Mouse (Mus musculus) sigmoid colon, adult 10 weeks (tissue): ENCODE data around the gene Lrp11. TPM values are rescaled to one million over a fixed set of nuclear protein-coding genes. Genes with fewer than 3 reads are reported as not detected.

Experiments
- polyA plus RNA-seq: library from polyadenylated mRNA; stranded (reverse); fragments of 350-450 nt; fragmentation: Illumina TruSeq; extraction: RNeasy Lipid Tissue Mini Kit (QIAGEN cat#74804); gene quantifications from one replicate; pipeline ENCODE4 v1.2.3, GENCODE M21; 2014; ENCODE audit warnings: low read depth, low replicate concordance

Gene Lrp11
- polyA plus RNA-seq = 5.5 TPM

DNA sequence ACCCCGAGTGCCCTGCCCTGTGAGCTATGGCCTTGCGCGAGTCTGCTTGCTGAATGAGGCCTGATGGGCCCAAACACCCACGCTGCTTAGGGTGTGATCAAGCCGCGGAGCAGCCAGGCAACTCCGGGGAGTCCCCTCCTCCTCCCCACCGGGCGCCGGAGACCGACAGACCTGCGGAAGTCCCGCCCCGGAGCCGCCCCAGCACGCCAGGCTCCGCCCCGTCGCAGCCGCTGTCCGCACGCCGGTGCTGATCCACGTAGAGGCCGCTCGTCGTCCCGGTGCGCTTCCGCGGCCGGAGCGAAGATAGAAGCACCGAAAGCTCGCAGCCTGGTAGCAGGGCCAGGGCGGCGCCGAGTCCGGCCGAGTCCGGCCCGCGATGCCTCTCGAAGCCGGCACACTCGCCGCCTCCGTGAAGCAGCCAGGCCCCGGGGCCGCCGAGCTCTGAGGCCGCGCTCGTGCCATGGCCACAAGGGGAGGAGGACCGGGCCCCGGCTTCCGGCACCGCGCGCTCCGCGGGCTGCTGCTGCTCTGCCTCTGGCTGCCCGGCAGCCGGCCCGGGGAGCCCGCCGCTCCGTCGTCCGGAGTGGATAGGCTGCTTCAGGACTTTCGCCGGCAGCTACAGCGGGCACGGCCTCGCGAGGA lies at the start of gene Lrp11:
Gene Lrp11, plus strand, starts transcription at position 209 of the 642 bp plus-strand sequence.

GRCm38 (mm10) chr10:7667342-7667802 lies 77.8 kb downstream of the Lrp11 start, which contains the start of gene Nup43:
TSS of gene Nup43 (plus strand) at chr10:7667503.

Other genes starting within 250 kb of the Lrp11 start
- gene Ulbp1, start 116.2 kb upstream of the Lrp11 start, polyA plus RNA-seq = 6.9 TPM
- gene Nup43, start 77.7 kb downstream of the Lrp11 start, polyA plus RNA-seq = 10.0 TPM
- gene Pcmt1, start 91.3 kb downstream of the Lrp11 start, polyA plus RNA-seq = 71.5 TPM
- gene Lats1, start 91.4 kb downstream of the Lrp11 start, polyA plus RNA-seq = 72.5 TPM
- gene Katna1, start 136.2 kb downstream of the Lrp11 start, polyA plus RNA-seq = 64.9 TPM
- 506 TPM for gene Ginm1, start 203.0 kb downstream of the Lrp11 start, polyA plus RNA-seq
- 94.2 TPM for gene Ppil4, start 203.1 kb downstream of the Lrp11 start, polyA plus RNA-seq
- 12.3 TPM for gene Zc3h12d, start 242.7 kb downstream of the Lrp11 start, polyA plus RNA-seq